Mouse (Mus musculus) ES-Bruce4 (cell line): Measurements from ENCODE around the gene Inpp1.

Experiments used
- CTCF ChIP-seq: IDR thresholded peaks from one replicate; pipeline ENCODE4 v1.8.1; 2011; ENCODE audit warnings: low read depth, low read length
- POLR2A ChIP-seq: IDR thresholded peaks from one replicate; pipeline ENCODE4 v1.8.1; 2011; ENCODE audit warnings: low read length; ENCODE audit not compliant: insufficient read depth

DNA sequence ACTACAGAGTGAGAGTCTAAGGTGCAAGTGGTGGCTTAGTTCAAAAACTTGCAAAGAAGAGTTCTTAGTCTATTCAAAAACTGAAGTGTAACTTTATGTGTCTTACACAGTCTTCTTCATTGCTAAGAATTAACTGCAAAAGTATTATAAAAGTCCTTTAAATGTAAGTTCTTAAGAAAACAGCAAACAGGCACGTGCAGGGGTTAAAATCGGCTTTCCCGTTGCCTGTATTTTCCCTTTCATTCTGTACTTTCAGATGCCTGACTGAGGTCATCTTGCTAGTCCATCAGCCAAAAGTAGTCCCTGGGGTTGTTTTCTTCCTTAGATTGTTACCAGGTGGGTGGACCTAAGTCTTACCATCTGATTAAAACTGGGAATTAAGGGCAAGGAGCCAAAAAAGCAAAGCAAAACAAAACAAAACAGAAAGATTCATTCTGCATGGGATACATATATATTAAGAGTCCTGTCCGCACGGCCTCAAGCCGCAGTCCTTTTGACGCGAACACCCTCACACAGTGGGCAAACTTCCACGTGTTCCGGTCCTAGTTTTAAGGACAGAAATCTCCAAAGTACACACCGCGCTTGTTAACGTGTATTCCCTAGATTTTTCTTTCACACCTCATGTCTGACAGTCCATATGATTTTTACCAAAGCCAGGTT is 1.1 kb downstream of the Inpp1 start:
- TF ChIP-seq POLR2A (no peak), CTCF (no peak)
